ENCODE assay signal across 9 mouse cellular contexts in genomic region chr5:24261098-24261497, GRCm38 (mm10).
DNase-seq lines count a peak whose midpoint lies in the region; ATAC-seq and TF ChIP-seq lines count a peak whose summit lies in the region.
"Had no signal": no experiment of that assay in that cellular context is flagged by ENCODE, and none has a peak within 500 bp of the region (broad histone marks: within the 10 kb centered on the region; RNA-seq: fewer than 3 reads in every experiment).

No protein-coding gene starts in this region.

- H3K79me3 ChIP-seq in C2C12 (ENCODE audit: low read depth), result no peaks in the 10 kb centered on the region

- no peaks in the 10 kb centered on the region for H3K27me3 ChIP-seq in C2C12 (ENCODE audit: control insufficient read depth, insufficient read depth, insufficient read length)
- H3K27me3 ChIP-seq in kidney, embryonic 16.5 days (ENCODE audit: insufficient read depth, low read length), result no peaks in the 10 kb centered on the region
- H3K27me3 ChIP-seq in liver, embryonic 11.5 days (replicated peaks; ENCODE audit: control insufficient read depth, insufficient read depth, low read length), result no peaks in the 10 kb centered on the region
- no peaks in the 10 kb centered on the region for H3K27me3 ChIP-seq in neural tube, embryonic 11.5 days (ENCODE audit: control insufficient read depth, insufficient read depth, low read length)
- H3K27me3 ChIP-seq in stomach, embryonic 16.5 days (ENCODE audit: control insufficient read depth, insufficient read depth, low read length), result no peaks in the 10 kb centered on the region

- WGBS in kidney, embryonic 16.5 days, result 8% methylated on average over 7 of the region's 7 CpGs
- 14% methylated on average over 7 of the region's 7 CpGs for WGBS in liver, embryonic 11.5 days
- WGBS in neural tube, embryonic 11.5 days, result 15% methylated on average over 7 of the region's 7 CpGs
- 12% methylated on average over 7 of the region's 7 CpGs for WGBS in stomach, embryonic 16.5 days

- peaks cover 11% of the 10 kb centered on the region for H3K4me1 ChIP-seq in kidney, embryonic 16.5 days (ENCODE audit: insufficient read depth, low read length)
- 0 out of 2 replicates have a peak, but pooled peaks cover 2% of the 10 kb centered on the region for H3K4me1 ChIP-seq in liver, embryonic 11.5 days (replicated peaks; ENCODE audit: control insufficient read depth, insufficient read depth, low read length)
- H3K4me1 ChIP-seq in neural tube, embryonic 11.5 days (ENCODE audit: control insufficient read depth, insufficient read depth, low read length), result no peaks in the 10 kb centered on the region
- H3K4me1 ChIP-seq in stomach, embryonic 16.5 days (ENCODE audit: control insufficient read depth, insufficient read depth, low read length), result peaks cover 8% of the 10 kb centered on the region; the same call in 1 of the 2 replicates

- H3K9ac ChIP-seq in kidney, embryonic 16.5 days (replicated peaks; ENCODE audit: low read length), result no peak overlapping the region
- H3K9ac ChIP-seq in liver, embryonic 11.5 days (ENCODE audit: low read depth, low read length), result no peak overlapping the region
- no peak overlapping the region for H3K9ac ChIP-seq in neural tube, embryonic 11.5 days (ENCODE audit: low read length)
- H3K9ac ChIP-seq in stomach, embryonic 16.5 days (ENCODE audit: low read length), result no peak overlapping the region

- H3K4me3 ChIP-seq in C2C12 (ENCODE audit: insufficient read depth, poor library complexity, severe bottlenecking), result no peak overlapping the region
- no peak overlapping the region for H3K4me3 ChIP-seq in kidney, embryonic 16.5 days (ENCODE audit: low read length)
- H3K4me3 ChIP-seq in liver, embryonic 11.5 days (ENCODE audit: low read depth, low read length), result no peak overlapping the region
- H3K4me3 ChIP-seq in neural tube, embryonic 11.5 days (ENCODE audit: low read depth, low read length), result no peak overlapping the region
- H3K4me3 ChIP-seq in stomach, embryonic 16.5 days (replicated peaks; ENCODE audit: low read length), result no peak overlapping the region
- H3K4me3 ChIP-seq: erythroblast, embryonic 14.5 days had no signal

- TF ChIP-seq CTCF in C2C12 (IDR thresholded peaks at IDR 0.05; ENCODE audit: control insufficient read depth, insufficient read depth, insufficient read length), result peak; percentile 86

- H3ac ChIP-seq in C2C12 (ENCODE audit: control insufficient read depth, insufficient read length, low read depth), result no peak overlapping the region

- no peaks in the 10 kb centered on the region for H3K9me3 ChIP-seq in kidney, embryonic 16.5 days (ENCODE audit: low read length)
- H3K9me3 ChIP-seq in liver, embryonic 11.5 days (ENCODE audit: control insufficient read depth, low read length), result peaks cover 3% of the 10 kb centered on the region; the same call in 1 of the 2 replicates
- no peaks in the 10 kb centered on the region for H3K9me3 ChIP-seq in neural tube, embryonic 11.5 days (ENCODE audit: control insufficient read depth, low read length)
- no peaks in the 10 kb centered on the region for H3K9me3 ChIP-seq in stomach, embryonic 16.5 days (replicated peaks; ENCODE audit: control insufficient read depth, low read length)

- peak; percentile 77; the same call in 1 of the 2 replicates for ATAC-seq in kidney, embryonic 16.5 days (ENCODE audit: low FRiP score, low TSS enrichment)
- no peak for ATAC-seq in liver, embryonic 11.5 days (replicated peaks; ENCODE audit: low FRiP score)
- no peak for ATAC-seq in neural tube, embryonic 11.5 days (ENCODE audit: insufficient read depth, low FRiP score, low TSS enrichment)
- ATAC-seq in stomach, embryonic 16.5 days (ENCODE audit: insufficient read depth, low FRiP score), result peak; percentile 26; the same call in 1 of the 2 replicates

- no peaks in the 10 kb centered on the region for H3K79me2 ChIP-seq in C2C12 (ENCODE audit: control insufficient read depth, insufficient read depth)

- H3K4me2 ChIP-seq in kidney, embryonic 16.5 days (replicated peaks; ENCODE audit: low read depth, low read length), result no peak overlapping the region
- no peak overlapping the region for H3K4me2 ChIP-seq in liver, embryonic 11.5 days
- no peak overlapping the region for H3K4me2 ChIP-seq in neural tube, embryonic 11.5 days (ENCODE audit: low read depth)
- H3K4me2 ChIP-seq in stomach, embryonic 16.5 days (ENCODE audit: low read depth, low read length), result no peak overlapping the region

- DNase-seq in adrenal gland, adult 18-20 months (ENCODE audit: low spot score in 2 of 2), result peak; percentile 55 to 62
- DNase-seq in embryo, embryonic 11 days, result peak; percentile 82
- DNase-seq in gastrocnemius, postnatal 25 days, result peak; percentile 44
- peak; percentile 63 for DNase-seq in liver, embryonic 11.5 days (ENCODE audit: low spot score)
- peak; percentile 76 for DNase-seq in neural tube, embryonic 11.5 days (ENCODE audit: low spot score)

- H3K27ac ChIP-seq in kidney, embryonic 16.5 days (ENCODE audit: low read length), result no peak overlapping the region
- no peak overlapping the region for H3K27ac ChIP-seq in liver, embryonic 11.5 days (ENCODE audit: low read depth, low read length)
- H3K27ac ChIP-seq in neural tube, embryonic 11.5 days (ENCODE audit: low read depth, low read length), result no peak overlapping the region
- no peak overlapping the region for H3K27ac ChIP-seq in stomach, embryonic 16.5 days (ENCODE audit: low read length)

- no peaks in the 10 kb centered on the region for H3K36me3 ChIP-seq in C2C12 (ENCODE audit: control insufficient read depth, insufficient read depth)
- H3K36me3 ChIP-seq in kidney, embryonic 16.5 days (ENCODE audit: insufficient read depth, low read length), result no peaks in the 10 kb centered on the region
- H3K36me3 ChIP-seq in liver, embryonic 11.5 days (ENCODE audit: control insufficient read depth, insufficient read depth, low read length), result no peaks in the 10 kb centered on the region
- no peaks in the 10 kb centered on the region for H3K36me3 ChIP-seq in neural tube, embryonic 11.5 days (ENCODE audit: control insufficient read depth, insufficient read depth, low read length)
- no peaks in the 10 kb centered on the region for H3K36me3 ChIP-seq in stomach, embryonic 16.5 days (ENCODE audit: control insufficient read depth, insufficient read depth, low read length)

TF ChIP-seq in C2C12, 6 proteins besides CTCF, POLR2A, EP300 and RAD21:
- TF ChIP-seq FOSL1 (IDR thresholded peaks at IDR 0.05; ENCODE audit: insufficient read depth, low read length, poor library complexity, severe bottlenecking) (no peak), MYOD1 (IDR thresholded peaks at IDR 0.05; ENCODE audit: control insufficient read depth, insufficient read length, low read depth) (no peak), USF1 (IDR thresholded peaks at IDR 0.05; ENCODE audit: low read depth) (no peak), CEBPB (IDR thresholded peaks at IDR 0.05; ENCODE audit: low read depth) (no peak), MYOG (IDR thresholded peaks at IDR 0.05; ENCODE audit: control insufficient read depth, extremely low read depth, insufficient read length) (no peak)

Comparison
In these comparisons a context has a peak if more than half of its experiments do, and no peak if none do; other contexts are left out.
1. ATAC-seq: peak in kidney, embryonic 16.5 days (single experiment) and stomach, embryonic 16.5 days (single experiment); none in liver, embryonic 11.5 days (single experiment) and neural tube, embryonic 11.5 days (single experiment).
2. Peak in every context shown above with its lines, with median percentiles within 50 percentile points of each other: DNase-seq.